Mouse (Mus musculus) intestine, embryonic 16.5 days (tissue): ENCODE data around the gene Elovl6. TPM values are rescaled to one million over a fixed set of nuclear protein-coding genes. Genes with fewer than 3 reads are reported as not detected.
A peak's percentile ranks its signal among the peaks of the same experiment; 100 is the strongest.

Experiments
- ATAC-seq: fragments of 200-750 bp; cut with Nextera tagmentation; 2 replicates; pipeline ENCODE4 v1.8.0; 2017; ENCODE audit warnings: moderate TSS enrichment, moderate library complexity
- H3K27ac ChIP-seq: fragments of 300-500 bp; sonication (generic); 2 replicates; pipeline ENCODE4 v1.5.1; 2014; ENCODE audit warnings: mild to moderate bottlenecking, low read length
- H3K27me3 ChIP-seq: fragments of 300-500 bp; sonication (generic); replicated peaks from 2 replicates; pipeline ENCODE4 v1.6.1; 2014; ENCODE audit warnings: low read length, control low read depth, mixed read lengths; ENCODE audit not compliant: control insufficient read depth, insufficient read depth
- H3K36me3 ChIP-seq: fragments of 300-500 bp; sonication (generic); 2 replicates; pipeline ENCODE4 v1.6.1; 2014; ENCODE audit warnings: low read length, control low read depth; ENCODE audit not compliant: control insufficient read depth, insufficient read depth
- H3K4me1 ChIP-seq: fragments of 300-500 bp; sonication (generic); 2 replicates; pipeline ENCODE4 v1.6.1; 2014; ENCODE audit warnings: low read length, control low read depth, mixed read lengths; ENCODE audit not compliant: control insufficient read depth, insufficient read depth
- H3K4me2 ChIP-seq: fragments of 300-500 bp; sonication (generic); 2 replicates; pipeline ENCODE4 v1.6.1; 2014; ENCODE audit warnings: low read depth, low read length, control low read depth
- H3K4me3 ChIP-seq: fragments of 300-500 bp; sonication (generic); 2 replicates; pipeline ENCODE4 v1.5.1; 2014; ENCODE audit warnings: mild to moderate bottlenecking, low read length
- H3K9ac ChIP-seq: fragments of 300-500 bp; sonication (generic); 2 replicates; pipeline ENCODE4 v1.6.1; 2014; ENCODE audit warnings: low read depth, low read length
- H3K9me3 ChIP-seq: fragments of 300-500 bp; sonication (generic); 2 replicates; pipeline ENCODE4 v1.6.1; 2016; ENCODE audit warnings: low read length, control low read depth; ENCODE audit not compliant: control insufficient read depth
- WGBS: fragments of 180-500 bp; shearing (Covaris S2); extraction: QIAGEN DNeasy Blood & Tissue Kit; methylation state at CpG from one replicate; pipeline ENCODE4 v1.1.7; 2014; 5-methylcytosine and 5-hydroxymethylcytosine counted together
- polyA plus RNA-seq: library from polyadenylated mRNA; unstranded; fragments of >200 nt; fragmentation: Nextera tagmentation; extraction: Ambion mirVana; gene quantifications from 2 replicates; pipeline ENCODE4 v1.2.1, GENCODE M21; 2015

Elovl6 gene
- polyA plus RNA-seq, 1 experiment from 2014 or later = 51.7 TPM

DNA sequence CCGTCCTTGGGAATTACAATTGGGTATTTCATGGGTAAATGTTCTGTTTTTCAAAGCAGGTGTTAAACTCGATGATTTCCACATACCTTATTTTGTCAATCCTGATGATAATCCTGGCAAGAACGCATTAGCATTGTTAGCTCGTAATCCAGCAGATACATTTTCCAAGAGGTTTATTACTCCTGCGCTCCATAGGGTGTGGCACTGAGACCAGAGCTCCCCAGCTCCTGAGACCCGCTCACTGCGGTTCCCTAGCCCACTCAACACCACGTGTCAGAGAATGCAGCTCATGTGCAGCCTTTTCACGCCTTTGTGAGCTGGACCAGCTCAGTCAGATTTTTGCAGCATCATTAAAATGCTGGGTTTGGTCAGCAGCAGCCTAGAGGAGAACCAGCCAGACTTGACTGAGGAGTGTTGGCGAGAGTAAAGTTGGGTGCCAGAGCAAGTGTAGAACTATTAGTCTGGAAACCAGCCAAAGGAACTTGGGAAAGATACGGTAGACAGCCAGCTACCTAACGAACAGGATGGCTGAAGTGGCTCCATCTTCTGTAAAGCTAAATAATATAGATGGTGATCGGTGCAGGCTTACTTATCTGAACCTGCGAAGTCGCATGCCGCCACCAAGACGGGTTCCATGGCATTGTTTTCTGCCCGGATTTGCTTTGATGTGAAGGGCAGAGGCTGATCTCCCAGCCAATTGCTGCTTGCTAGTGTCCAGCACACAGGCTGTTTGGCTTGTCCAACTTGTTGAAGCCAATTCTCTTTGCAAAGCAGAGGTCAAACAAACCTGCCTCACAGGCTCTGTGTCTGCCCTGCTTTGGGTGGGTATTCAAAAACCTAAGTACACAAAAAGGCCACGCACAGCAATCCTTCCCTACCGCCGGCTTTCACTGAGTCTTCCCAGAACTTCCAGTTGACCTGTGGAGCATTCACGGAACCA is 26.1 kb downstream of the Elovl6 start:
- Histone ChIP-seq H3K27me3 (no peaks in the 10 kb centered on the region), H3K27ac (no peak overlapping the region), H3K4me3 (no peak overlapping the region), H3K36me3 (0 out of 2 replicates have a peak, but pooled peaks cover 3% of the 10 kb centered on the region), H3K4me1 (peaks cover 26% of the 10 kb centered on the region), H3K9ac (no peak overlapping the region), H3K4me2 (no peak overlapping the region), H3K9me3 (no peaks in the 10 kb centered on the region)
- 76% methylated on average over 22 of the region's 22 CpGs for WGBS
- ATAC-seq = no peak

DNA sequence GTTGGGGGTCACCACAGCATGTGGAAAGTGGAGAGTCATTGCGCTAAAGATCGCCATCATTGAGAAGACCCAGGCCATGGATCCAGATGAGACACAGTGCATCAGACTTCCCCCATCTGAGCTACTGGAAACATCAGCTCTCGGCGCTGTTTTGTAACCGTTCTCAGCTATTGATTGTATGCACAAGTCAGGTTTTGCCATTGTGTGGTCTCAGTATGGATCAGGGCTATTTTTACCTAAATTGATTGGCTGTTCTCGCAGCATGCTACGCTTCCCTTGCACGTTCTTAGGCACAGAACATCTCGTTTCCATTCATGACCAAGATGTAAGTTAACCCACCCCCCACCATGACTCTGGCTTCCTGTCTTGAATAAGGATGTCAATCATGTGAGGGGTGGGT is 27.9 kb downstream of the Elovl6 start:
- Histone ChIP-seq H3K36me3 (0 out of 2 replicates have a peak, but pooled peaks cover 6% of the 10 kb centered on the region), H3K4me3 (no peak overlapping the region), H3K27me3 (no peaks in the 10 kb centered on the region), H3K27ac (no peak overlapping the region), H3K4me1 (peaks cover 18% of the 10 kb centered on the region), H3K9ac (no peak overlapping the region), H3K4me2 (no peak overlapping the region), H3K9me3 (no peaks in the 10 kb centered on the region)
- 94% methylated on average over 9 of the region's 9 CpGs for WGBS
- no peak for ATAC-seq

DNA sequence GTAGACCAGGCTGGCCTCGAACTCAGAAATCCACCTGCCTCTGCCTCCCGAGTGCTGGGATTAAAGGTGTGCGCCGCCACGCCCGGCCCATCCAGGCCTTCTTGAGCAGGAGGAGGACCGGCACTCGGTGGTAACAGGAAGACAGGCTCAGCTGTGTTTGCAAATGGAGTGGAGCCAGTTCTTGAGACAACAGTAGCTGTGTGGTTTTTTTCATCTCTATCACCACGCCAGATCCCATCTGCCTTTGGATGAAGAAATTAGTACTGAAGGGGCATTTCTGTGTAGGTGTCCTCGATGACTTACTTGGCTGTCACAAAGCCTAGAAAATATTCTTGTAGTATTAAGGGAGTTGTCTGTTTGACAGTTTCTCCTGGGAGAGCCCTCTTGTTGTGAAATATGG is 28.9 kb downstream of the Elovl6 start:
- Histone ChIP-seq H3K36me3 (0 out of 2 replicates have a peak, but pooled peaks cover 6% of the 10 kb centered on the region), H3K4me2 (no peak overlapping the region), H3K27me3 (no peaks in the 10 kb centered on the region), H3K4me1 (peaks cover 18% of the 10 kb centered on the region), H3K9me3 (no peaks in the 10 kb centered on the region), H3K27ac (no peak overlapping the region), H3K9ac (no peak overlapping the region), H3K4me3 (no peak overlapping the region)
- 81% methylated on average over 10 of the region's 10 CpGs for WGBS
- ATAC-seq = no peak

DNA sequence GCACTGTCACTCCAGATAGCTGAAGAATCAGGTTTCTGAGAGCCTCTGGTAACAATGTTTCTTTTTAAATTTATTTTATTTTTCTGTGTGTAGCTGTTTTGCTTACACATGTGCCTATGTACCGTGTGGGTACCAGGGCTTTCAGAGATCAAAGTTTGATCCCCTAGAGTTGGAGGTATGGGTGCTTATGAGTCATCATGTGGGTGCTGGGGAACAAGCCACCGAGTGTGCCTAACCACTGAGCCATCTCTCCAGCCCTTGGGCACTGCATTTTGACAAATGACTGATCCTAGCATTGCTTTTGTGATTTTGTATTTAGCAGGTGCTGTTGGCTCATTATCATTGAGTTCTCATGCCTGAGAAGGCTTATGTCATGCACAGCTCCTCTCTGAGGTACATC is 29.7 kb downstream of the Elovl6 start:
- H3K36me3 ChIP-seq = 0 out of 2 replicates have a peak, but pooled peaks cover 6% of the 10 kb centered on the region
- no peaks in the 10 kb centered on the region for H3K27me3 ChIP-seq
- H3K9ac ChIP-seq = no peak overlapping the region
- no peaks in the 10 kb centered on the region for H3K9me3 ChIP-seq
- H3K4me2 ChIP-seq = no peak overlapping the region
- ATAC-seq = no peak
- peaks cover 18% of the 10 kb centered on the region for H3K4me1 ChIP-seq
- WGBS = 85% methylated on average over 2 of the region's 2 CpGs
- no peak overlapping the region for H3K27ac ChIP-seq
- no peak overlapping the region for H3K4me3 ChIP-seq

DNA sequence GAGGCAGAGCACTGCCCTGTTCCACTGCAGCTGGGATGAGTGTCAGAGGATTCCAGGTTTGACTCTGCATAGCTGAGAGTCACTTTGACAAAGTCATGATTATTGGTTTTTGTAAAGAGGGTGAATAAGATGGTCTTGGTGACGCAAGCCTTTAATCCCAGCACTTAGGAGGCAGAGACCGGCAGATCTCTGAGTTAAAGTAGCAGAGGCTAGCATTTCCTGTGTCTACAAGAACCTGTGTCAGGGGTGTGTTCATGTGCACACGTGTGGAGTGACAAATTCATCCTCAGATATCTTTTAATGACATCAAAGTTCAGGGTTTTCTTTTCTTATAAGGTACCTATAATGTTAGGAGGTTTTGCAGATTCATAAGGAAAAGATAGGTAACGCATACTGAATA is 30.3 kb downstream of the Elovl6 start:
- 90% methylated on average over 4 of the region's 4 CpGs for WGBS
- ATAC-seq = no peak

DNA sequence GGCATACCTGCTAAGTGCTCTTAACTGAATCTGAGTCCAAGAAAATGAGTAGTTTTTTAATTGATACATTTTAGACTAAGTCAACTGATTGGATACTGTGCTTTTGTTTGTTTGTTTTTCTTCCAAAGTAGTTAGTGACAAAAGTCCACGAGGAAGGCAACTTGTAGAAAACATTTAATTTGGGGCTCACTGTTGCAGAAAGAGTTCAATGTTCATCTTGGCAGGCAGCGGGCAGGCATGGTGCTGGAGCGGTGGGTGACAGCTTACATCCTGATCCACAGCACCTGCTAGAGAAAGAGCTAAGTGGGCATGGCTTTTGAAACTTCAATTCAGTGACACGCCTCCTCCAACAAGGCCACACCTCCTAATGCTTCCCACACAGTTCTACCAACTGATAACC is 31.7 kb downstream of the Elovl6 start:
- Histone ChIP-seq H3K4me2 (no peak overlapping the region), H3K27ac (no peak overlapping the region), H3K36me3 (0 out of 2 replicates have a peak, but pooled peaks cover 6% of the 10 kb centered on the region), H3K9me3 (no peaks in the 10 kb centered on the region), H3K9ac (no peak overlapping the region), H3K4me1 (no peaks in the 10 kb centered on the region; the same call in 1 of the 2 replicates), H3K4me3 (no peak overlapping the region), H3K27me3 (no peaks in the 10 kb centered on the region)
- 90% methylated on average over 4 of the region's 4 CpGs for WGBS
- ATAC-seq = no peak

More for the DNA sequence above, 30.3 kb downstream of the Elovl6 start:
- Histone ChIP-seq H3K36me3 (0 out of 2 replicates have a peak, but pooled peaks cover 6% of the 10 kb centered on the region), H3K27ac (no peak overlapping the region), H3K27me3 (no peaks in the 10 kb centered on the region), H3K9ac (no peak overlapping the region), H3K9me3 (no peaks in the 10 kb centered on the region), H3K4me2 (no peak overlapping the region), H3K4me1 (peaks cover 12% of the 10 kb centered on the region), H3K4me3 (no peak overlapping the region)

DNA sequence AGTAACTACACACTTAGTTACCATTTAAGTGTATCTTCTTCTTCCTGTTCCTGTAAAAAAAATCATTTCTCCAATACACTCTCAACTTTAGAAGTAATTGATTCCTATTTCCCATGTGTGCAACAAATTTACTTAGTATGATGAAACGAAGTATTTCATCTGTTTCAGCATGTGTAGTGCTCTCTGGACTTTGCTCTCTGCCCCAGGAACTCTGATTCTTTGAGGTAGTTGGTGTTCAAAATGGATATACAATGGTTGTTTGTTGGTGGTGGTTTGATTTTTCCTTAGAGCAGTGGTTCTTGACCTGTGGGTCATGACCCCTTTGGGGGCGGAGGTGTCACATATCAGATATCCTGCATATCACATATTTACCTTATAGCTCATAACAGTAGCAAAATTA is 32.7 kb downstream of the Elovl6 start:
- no peak overlapping the region for H3K9ac ChIP-seq
- H3K4me3 ChIP-seq = no peak overlapping the region
- 74% methylated on average over 2 of the region's 2 CpGs for WGBS
- ATAC-seq = no peak
- H3K27ac ChIP-seq = 0 out of 2 replicates have a peak overlapping the region, but pooled peaks have one; percentile 4
- no peaks in the 10 kb centered on the region; the same call in 1 of the 2 replicates for H3K4me1 ChIP-seq
- no peak overlapping the region for H3K4me2 ChIP-seq
- H3K27me3 ChIP-seq = no peaks in the 10 kb centered on the region
- H3K36me3 ChIP-seq = 0 out of 2 replicates have a peak, but pooled peaks cover 6% of the 10 kb centered on the region
- no peaks in the 10 kb centered on the region for H3K9me3 ChIP-seq

DNA sequence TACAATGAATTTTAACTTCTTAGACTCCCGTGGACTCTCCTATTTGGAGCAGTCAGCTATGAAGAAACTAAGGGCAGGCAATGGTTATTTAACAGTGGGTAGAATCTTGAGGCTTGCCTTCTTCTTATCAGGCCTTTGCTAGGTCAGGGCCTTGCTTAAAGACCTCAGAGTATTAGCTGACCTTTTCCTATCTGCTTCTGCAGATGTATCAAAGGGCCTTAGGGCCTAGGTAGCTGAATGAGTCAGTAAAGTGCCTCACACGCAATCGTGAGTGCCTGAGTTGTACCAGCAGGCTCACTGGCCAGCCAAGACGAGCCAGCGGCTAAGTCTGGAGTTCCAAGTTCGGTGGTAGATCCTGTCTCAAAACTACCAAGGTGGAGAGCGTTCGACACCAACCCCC is 33.3 kb downstream of the Elovl6 start:
- Histone ChIP-seq H3K27ac (peak overlapping the region; percentile 29; the same call in 1 of the 2 replicates), H3K9ac (no peak overlapping the region), H3K9me3 (no peaks in the 10 kb centered on the region), H3K27me3 (no peaks in the 10 kb centered on the region), H3K4me2 (no peak overlapping the region), H3K4me3 (no peak overlapping the region), H3K4me1 (no peaks in the 10 kb centered on the region; the same call in 1 of the 2 replicates), H3K36me3 (0 out of 2 replicates have a peak, but pooled peaks cover 6% of the 10 kb centered on the region)
- peak; percentile 62 for ATAC-seq
- 82% methylated on average over 8 of the region's 8 CpGs for WGBS

DNA sequence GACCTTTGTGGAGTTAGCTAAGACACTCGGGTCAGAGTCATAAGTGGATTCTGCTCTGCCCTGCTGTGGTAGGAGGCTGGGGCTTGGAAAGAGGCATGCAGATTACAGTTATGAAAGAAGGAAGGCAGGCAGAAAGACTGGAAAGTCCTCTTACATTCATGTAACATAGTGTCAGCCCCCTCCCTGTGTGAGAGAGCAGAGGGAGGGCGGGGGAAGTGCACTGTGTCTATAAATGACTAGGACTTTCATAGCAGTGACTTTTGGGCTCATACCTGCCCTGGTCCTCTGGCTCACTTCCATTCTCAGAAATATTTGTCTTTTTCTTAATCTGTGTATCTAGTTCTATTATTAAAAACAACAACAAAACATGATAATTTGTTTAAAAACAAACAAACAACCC is 33.9 kb downstream of the Elovl6 start:
- Histone ChIP-seq H3K4me1 (no peaks in the 10 kb centered on the region; the same call in 1 of the 2 replicates), H3K4me2 (no peak overlapping the region), H3K4me3 (no peak overlapping the region), H3K36me3 (0 out of 2 replicates have a peak, but pooled peaks cover 3% of the 10 kb centered on the region), H3K9me3 (no peaks in the 10 kb centered on the region), H3K27me3 (no peaks in the 10 kb centered on the region), H3K27ac (peak overlapping the region; percentile 29), H3K9ac (no peak overlapping the region)
- peak; percentile 50 for ATAC-seq
- 76% methylated on average over 2 of the region's 2 CpGs for WGBS
